Mouse (Mus musculus): ENCODE measurements around the gene Hsbp1. TPM values are rescaled to one million over a fixed set of nuclear protein-coding genes. Genes with fewer than 3 reads are reported as not detected.

The Hsbp1 gene
- total RNA-seq, 2 experiments from 2014 or later: 72.7 to 124 TPM

DNA sequence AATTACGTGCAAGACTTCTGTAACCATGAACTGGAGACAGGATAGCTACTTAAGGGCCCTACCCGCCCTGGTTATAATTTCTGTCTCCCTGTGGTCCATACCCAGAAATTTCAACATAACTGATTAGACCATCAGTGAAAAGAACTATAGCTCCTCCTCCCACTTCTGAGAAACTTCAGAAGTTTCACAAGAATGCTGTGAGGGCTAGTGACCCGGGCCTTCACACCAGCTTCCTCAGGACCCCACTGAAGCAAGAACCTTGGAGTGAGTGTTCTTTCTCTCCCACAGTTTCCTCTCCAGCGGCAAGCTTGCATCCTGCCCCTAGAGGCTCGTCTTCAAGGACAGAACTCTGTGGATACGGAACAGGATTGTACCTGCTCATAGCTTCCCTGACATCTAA lies 41.6 kb downstream of the Hsbp1 start:
- no peak for ATAC-seq (ENCODE audit: poor library complexity, severe bottlenecking)

DNA sequence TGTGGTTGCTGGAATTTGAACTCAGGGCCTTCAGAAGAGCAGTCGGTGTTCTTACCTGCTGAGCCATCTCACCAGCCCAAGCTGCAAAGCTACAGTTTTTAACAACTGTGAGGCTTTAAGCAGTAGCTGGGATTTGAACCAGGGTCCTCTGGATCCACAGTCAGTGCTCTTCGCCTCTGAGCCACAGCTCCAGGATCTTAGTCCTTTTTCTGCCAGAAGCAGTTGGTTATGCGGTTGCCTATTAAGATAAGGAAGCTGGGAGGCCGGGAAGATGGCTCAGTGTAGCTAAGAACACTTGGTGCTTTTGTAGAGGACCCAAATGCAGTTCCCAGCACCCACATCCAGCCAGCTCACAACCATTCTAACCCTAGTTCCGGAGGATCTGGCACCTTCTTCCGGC lies 42.7 kb downstream of the Hsbp1 start:
- ATAC-seq (ENCODE audit: poor library complexity, severe bottlenecking): no peak

DNA sequence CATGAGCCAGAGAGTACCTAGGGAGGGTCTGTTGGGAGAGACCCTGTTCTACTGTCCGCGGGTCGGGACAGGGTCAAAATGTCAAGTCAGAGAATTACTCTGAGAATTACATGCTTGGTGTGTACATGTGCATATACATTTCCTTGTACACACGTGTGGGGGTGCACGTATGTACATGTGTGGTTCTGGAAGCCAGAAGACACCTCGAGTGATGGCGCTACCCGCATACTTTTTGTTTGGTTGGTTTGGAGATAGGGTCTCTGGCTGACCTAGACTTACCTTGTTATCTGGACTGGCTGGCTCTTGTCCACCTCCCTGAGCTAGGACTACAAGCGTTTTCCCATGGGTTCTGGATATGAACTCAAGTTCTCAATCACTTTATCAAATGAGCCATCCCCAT lies 49.8 kb downstream of the Hsbp1 start:
- ATAC-seq (ENCODE audit: poor library complexity, severe bottlenecking): no peak

DNA sequence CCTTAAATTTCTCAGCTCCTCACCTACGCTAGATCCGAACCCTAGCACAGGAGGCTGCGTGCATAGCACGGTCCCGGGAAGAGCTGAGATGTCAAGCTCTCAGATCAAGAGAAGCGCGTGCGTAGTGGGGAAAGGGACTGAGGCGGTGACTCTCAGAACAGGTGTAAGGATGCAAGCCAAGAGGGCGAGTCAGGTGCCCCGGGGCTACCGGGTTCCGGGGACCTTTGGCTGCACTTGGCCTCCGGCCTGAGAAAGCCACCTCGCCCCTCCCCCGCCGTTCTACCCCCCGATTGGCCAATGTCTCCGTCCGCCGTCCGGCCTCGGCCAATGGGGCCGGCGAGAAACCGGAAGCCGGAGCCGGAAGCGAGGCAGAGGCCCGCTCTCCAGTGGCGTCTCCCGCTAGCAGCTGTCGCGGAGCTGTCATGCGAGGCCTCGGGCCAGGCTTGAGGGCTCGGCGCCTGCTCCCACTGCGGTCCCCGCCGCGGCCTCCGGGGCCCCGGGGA lies 50.3 kb downstream of the Hsbp1 start, which contains the start of gene Mlycd:
TSS of gene Mlycd (plus strand) at position 355 of the 503 bp plus-strand sequence.
- ATAC-seq (ENCODE audit: poor library complexity, severe bottlenecking): peak; percentile 100

DNA sequence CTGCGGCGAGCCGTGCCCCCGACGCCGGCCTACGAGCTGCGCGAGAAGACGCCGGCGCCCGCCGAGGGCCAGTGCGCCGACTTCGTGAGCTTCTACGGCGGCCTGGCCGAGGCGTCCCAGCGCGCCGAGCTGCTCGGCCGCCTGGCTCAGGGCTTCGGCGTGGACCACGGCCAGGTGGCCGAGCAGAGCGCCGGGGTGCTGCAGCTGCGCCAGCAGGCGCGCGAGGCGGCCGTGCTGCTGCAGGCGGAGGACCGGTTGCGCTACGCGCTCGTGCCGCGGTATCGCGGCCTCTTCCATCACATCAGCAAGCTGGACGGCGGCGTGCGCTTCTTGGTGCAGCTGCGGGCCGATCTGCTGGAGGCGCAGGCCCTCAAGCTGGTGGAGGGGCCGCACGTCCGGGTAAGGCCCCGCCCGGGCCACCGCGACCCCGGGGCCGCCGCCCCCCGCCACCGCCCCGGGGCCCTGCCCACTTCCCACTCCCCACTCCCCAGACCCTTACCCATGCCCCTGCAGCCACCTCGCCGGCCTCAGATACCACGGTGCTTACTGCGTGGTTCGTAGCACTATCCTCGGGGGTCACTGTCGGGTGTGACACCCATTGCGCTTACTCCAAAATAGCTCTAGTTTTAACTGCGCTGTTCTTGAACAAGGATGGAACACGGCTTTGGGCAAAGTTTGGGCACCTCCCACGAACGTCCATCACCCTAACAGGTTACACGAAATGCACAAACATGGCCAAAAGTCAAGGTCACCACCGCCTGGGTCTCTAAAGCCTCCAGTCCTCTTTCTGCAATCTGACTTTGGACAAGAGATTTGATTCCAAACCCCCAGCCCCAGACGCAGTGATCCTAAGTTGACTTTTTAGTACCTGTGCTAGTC lies 51.0 kb downstream of the Hsbp1 start:
- ATAC-seq (ENCODE audit: poor library complexity, severe bottlenecking): 0 out of 2 replicates have a peak, but pooled peaks have one; percentile 7

Other genes with a start within 250 kb of the Hsbp1 start
- 5.4 and 6.5 TPM in 2 replicates for gene Mlycd, start 50.4 kb downstream of the Hsbp1 start, total RNA-seq (2015)
- gene Mlycd, start 50.4 kb downstream of the Hsbp1 start, total RNA-seq (2017): 5.7 and 7.5 TPM in 2 replicates
- gene Osgin1, start 89.6 kb downstream of the Hsbp1 start, total RNA-seq (2015): 6.1 and 6.4 TPM in 2 replicates
- gene Osgin1, start 89.6 kb downstream of the Hsbp1 start, total RNA-seq (2017): 2.5 and 5.7 TPM in 2 replicates
- not detected in 2 replicates for gene Necab2, start 102.2 kb downstream of the Hsbp1 start, total RNA-seq (2015)
- gene Necab2, start 102.2 kb downstream of the Hsbp1 start, total RNA-seq (2017): not detected in 2 replicates
- gene Slc38a8, start 157.2 kb downstream of the Hsbp1 start, total RNA-seq (2015): not detected in 2 replicates
- gene Slc38a8, start 157.2 kb downstream of the Hsbp1 start, total RNA-seq (2017): not detected in 2 replicates
- 27.4 and 32.8 TPM in 2 replicates for gene Mbtps1, start 214.2 kb downstream of the Hsbp1 start, total RNA-seq (2015)
- 28.5 and 33.7 TPM in 2 replicates for gene Mbtps1, start 214.2 kb downstream of the Hsbp1 start, total RNA-seq (2017)
- gene Hsdl1, start 230.7 kb downstream of the Hsbp1 start, total RNA-seq (2015): 9.1 and 11.5 TPM in 2 replicates
- gene Hsdl1, start 230.7 kb downstream of the Hsbp1 start, total RNA-seq (2017): 32.3 and 40.9 TPM in 2 replicates
- gene Dnaaf1, start 230.7 kb downstream of the Hsbp1 start, total RNA-seq (2015): not detected in 2 replicates
- gene Dnaaf1, start 230.7 kb downstream of the Hsbp1 start, total RNA-seq (2017): 0.33 TPM in 1 of 2 replicates, not detected in the other